Mouse (Mus musculus): ENCODE data around the gene Tcf7l2. TPM values are rescaled to one million over a fixed set of nuclear protein-coding genes. Genes with fewer than 3 reads are reported as not detected.
A peak's percentile ranks its signal among the peaks of the same experiment; 100 is the strongest.

The Tcf7l2 gene
- polyA plus RNA-seq, 1 experiment from 2014 or later, result 189 TPM

DNA sequence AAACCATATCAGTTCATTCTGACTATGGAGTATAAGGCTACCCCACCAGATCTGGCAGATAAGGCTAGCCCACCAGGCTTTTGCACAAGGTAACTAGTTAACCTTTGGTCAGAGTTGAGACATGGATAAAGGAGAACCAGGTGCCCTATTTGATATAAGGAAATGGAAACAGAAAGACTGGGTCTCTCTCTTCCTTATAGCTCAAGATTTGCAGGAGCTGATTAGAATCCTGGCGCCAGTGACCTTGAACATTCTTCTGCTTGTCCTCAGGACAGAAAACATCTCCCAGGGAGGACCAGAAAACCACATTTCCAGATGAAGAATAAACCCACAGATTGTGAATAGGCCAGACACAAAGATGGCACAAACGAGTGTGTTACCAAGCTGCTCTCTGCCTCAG is 123.4 kb downstream of the Tcf7l2 start:
- 86% methylated on average over 2 of the region's 2 CpGs for WGBS
- no peak for ATAC-seq (ENCODE audit: insufficient number of reproducible peaks, insufficient read depth, low FRiP score, low TSS enrichment, low read depth)
- peaks cover 48% of the 10 kb centered on the region for H3K36me3 ChIP-seq

DNA sequence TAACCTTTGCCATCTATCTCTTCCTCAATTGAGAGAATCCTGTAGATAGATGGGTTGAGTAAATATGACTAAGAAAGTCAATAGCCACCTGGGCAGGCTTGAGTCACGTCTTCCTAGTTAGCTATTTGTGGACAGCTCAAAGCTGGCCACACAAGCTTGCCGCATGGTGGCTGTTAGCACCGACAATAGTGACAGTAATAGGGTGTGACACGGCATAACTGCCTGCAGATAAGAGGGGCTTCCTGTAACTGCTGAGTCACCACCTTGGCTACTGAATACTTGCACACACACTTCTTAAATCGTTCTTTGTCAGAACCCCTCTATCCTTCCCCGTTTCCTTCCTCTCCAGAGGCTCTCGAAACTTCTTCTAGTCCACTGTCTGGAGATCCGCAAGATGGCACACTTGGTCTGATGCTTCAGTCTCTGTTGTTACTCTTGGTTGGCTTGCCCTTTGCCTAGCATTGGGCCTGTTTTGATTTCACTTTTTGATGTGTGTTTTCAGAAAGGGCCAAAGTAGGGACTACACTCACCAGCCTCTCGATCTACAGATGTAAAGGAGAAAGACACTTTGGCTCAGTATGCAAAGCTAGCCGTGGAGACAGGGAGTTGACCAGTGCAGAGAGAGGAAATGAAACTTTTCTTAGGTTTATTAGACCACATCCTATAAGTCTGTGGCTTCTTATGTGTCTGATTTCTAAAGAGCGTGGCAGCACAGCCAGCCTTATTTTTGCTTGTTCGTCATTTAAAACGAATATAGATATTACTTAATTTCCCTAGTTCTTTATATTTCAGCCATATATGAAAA is 124.4 kb downstream of the Tcf7l2 start:
- WGBS, result 84% methylated on average over 13 of the region's 13 CpGs
- H3K4me1 ChIP-seq (replicated peaks), result peaks cover 67% of the 10 kb centered on the region
- H3K27ac ChIP-seq, result no peak overlapping the region
- ATAC-seq (ENCODE audit: insufficient number of reproducible peaks, insufficient read depth, low FRiP score, low TSS enrichment, low read depth), result no peak
- no peak overlapping the region for H3K4me2 ChIP-seq
- H3K9me3 ChIP-seq, result no peaks in the 10 kb centered on the region
- H3K27me3 ChIP-seq, result no peaks in the 10 kb centered on the region
- H3K36me3 ChIP-seq, result peaks cover 54% of the 10 kb centered on the region
- no peak overlapping the region for H3K4me3 ChIP-seq (replicated peaks)
- no peak overlapping the region for H3K9ac ChIP-seq (replicated peaks)

More for the DNA sequence above, 123.4 kb downstream of the Tcf7l2 start:
- Histone ChIP-seq H3K4me2 (no peak overlapping the region), H3K9me3 (no peaks in the 10 kb centered on the region), H3K4me3 (replicated peaks) (no peak overlapping the region), H3K4me1 (replicated peaks) (peaks cover 58% of the 10 kb centered on the region), H3K27me3 (no peaks in the 10 kb centered on the region), H3K9ac (replicated peaks) (no peak overlapping the region), H3K27ac (no peak overlapping the region)

DNA sequence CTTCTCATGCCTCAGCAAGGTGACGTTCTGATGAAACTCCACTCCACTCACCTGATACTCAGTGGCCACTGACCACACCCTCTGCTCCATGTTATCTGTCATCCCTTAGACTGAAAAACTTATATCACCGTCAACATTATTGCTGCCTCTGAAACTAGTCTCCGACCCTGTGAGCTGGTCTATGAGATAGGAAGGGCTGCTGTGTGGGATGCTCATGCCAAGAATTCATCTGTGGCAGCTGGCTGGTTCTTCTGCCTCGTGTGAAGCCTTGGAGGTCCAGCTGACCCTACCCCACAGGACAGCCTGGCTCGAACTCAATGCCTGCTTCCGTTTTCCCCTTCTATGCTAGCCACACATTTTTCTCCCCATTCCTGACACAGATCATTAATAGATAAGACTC is 125.6 kb downstream of the Tcf7l2 start:
- 74% methylated on average over 6 of the region's 6 CpGs for WGBS
- ATAC-seq (ENCODE audit: insufficient number of reproducible peaks, insufficient read depth, low FRiP score, low TSS enrichment, low read depth), result no peak
- H3K4me1 ChIP-seq (replicated peaks), result peaks cover 70% of the 10 kb centered on the region

DNA sequence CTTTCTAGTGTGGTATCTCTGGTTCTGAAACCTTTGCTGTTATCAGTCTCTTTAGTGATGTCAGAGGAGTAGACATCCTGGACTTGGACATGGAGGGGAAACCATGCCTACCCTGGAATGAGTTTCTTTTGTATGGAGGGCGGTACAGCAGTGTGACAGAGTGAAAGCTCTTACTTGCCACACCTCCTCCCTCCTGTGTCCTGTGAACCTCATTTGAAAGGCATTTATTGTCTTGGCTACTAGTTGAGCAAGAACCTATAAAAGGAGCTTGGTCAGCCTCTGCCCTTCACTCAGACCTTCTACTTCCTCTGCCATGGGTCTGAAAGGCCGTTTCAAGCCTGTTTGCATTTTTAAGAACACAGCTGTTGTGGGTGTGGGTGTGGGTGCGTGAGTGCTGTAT is 126.3 kb downstream of the Tcf7l2 start:
- Histone ChIP-seq H3K4me3 (replicated peaks) (no peak overlapping the region), H3K36me3 (peaks cover 49% of the 10 kb centered on the region), H3K4me1 (replicated peaks) (peaks cover 69% of the 10 kb centered on the region), H3K4me2 (no peak overlapping the region), H3K27ac (no peak overlapping the region), H3K9ac (replicated peaks) (no peak overlapping the region), H3K27me3 (no peaks in the 10 kb centered on the region), H3K9me3 (no peaks in the 10 kb centered on the region)
- no peak for ATAC-seq (ENCODE audit: insufficient number of reproducible peaks, insufficient read depth, low FRiP score, low TSS enrichment, low read depth)
- 48% methylated on average over 3 of the region's 3 CpGs for WGBS

More for the DNA sequence above, 125.6 kb downstream of the Tcf7l2 start:
- Histone ChIP-seq H3K4me3 (replicated peaks) (no peak overlapping the region), H3K4me2 (no peak overlapping the region), H3K27ac (no peak overlapping the region), H3K27me3 (no peaks in the 10 kb centered on the region), H3K9ac (replicated peaks) (no peak overlapping the region), H3K36me3 (peaks cover 54% of the 10 kb centered on the region), H3K9me3 (no peaks in the 10 kb centered on the region)

DNA sequence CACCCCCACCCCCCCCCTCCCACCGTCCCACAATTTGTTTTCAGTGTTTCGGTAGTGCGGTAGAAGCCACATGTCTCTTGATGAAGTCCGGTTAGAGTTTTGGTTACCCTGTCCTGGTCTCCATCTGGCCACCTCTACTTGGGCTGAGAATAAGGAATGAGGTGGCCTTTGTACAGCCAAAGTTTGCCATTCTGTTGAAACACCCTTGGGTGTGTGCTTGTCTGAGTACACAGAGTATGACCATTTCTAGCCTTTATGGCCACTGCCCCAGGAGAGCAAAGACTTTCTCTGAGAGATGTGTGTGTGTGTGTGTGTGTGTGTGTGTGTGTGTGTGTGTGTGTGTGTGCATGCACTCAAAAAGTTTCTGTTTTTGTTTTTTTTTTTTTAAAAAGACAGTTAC is 127.0 kb downstream of the Tcf7l2 start:
- Histone ChIP-seq H3K27me3 (no peaks in the 10 kb centered on the region), H3K4me3 (replicated peaks) (no peak overlapping the region), H3K4me1 (replicated peaks) (peaks cover 67% of the 10 kb centered on the region), H3K9ac (replicated peaks) (no peak overlapping the region), H3K36me3 (peaks cover 42% of the 10 kb centered on the region), H3K27ac (no peak overlapping the region), H3K4me2 (no peak overlapping the region), H3K9me3 (no peaks in the 10 kb centered on the region)
- 96% methylated on average over 4 of the region's 4 CpGs for WGBS
- no peak for ATAC-seq (ENCODE audit: insufficient number of reproducible peaks, insufficient read depth, low FRiP score, low TSS enrichment, low read depth)

DNA sequence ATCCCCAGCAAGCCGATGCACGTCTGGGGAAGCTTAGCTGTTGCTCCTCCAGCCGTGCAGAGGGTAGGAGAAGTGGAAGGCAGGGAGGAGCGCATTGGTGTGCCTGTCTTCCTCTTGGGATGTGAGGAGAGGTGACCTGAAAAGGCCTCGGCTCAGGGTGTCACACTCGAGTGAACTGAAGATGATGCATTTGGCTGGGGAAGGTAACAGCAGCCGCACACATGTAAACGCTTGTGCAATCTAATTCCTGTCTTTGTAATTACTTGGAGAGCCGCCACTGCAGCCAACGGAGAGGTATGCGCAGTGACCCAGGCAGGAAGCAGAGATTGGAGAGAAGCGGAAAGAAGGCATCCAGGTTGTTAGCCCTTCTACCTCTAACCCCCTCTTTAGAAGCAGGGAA is 129.2 kb downstream of the Tcf7l2 start:
- H3K9ac ChIP-seq (replicated peaks), result no peak overlapping the region
- no peaks in the 10 kb centered on the region for H3K27me3 ChIP-seq
- WGBS, result 68% methylated on average over 12 of the region's 12 CpGs
- no peaks in the 10 kb centered on the region for H3K9me3 ChIP-seq
- no peak for ATAC-seq (ENCODE audit: insufficient number of reproducible peaks, insufficient read depth, low FRiP score, low TSS enrichment, low read depth)
- peaks cover 71% of the 10 kb centered on the region for H3K4me1 ChIP-seq (replicated peaks)
- H3K4me2 ChIP-seq, result no peak overlapping the region
- no peak overlapping the region for H3K4me3 ChIP-seq (replicated peaks)
- peaks cover 27% of the 10 kb centered on the region; the same call in 1 of the 2 replicates for H3K36me3 ChIP-seq
- peak overlapping the region; percentile 8; the same call in 1 of the 2 replicates for H3K27ac ChIP-seq

DNA sequence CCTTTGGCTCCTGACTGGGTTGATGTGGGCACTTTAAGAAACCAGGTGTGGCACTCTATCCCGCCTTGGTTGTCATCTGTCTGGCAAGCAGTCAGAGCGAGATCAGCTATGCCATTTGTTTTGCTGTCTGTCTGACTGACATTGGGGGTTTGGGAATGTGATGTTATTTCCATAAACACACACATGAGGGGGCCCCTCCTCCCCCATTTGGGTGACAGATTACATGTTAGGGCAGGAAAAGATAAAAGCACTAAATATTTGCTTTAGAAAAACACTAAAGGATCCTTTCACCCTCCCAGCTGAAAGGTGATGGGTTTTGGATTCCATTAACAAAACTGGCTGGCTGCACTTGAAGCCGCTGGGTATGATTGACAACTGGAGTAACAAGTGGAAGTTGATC is 129.9 kb downstream of the Tcf7l2 start:
- Histone ChIP-seq H3K36me3 (peaks cover 22% of the 10 kb centered on the region; the same call in 1 of the 2 replicates), H3K9ac (replicated peaks) (no peak overlapping the region), H3K4me3 (replicated peaks) (no peak overlapping the region), H3K27ac (no peak overlapping the region), H3K27me3 (no peaks in the 10 kb centered on the region), H3K9me3 (no peaks in the 10 kb centered on the region), H3K4me1 (replicated peaks) (peaks cover 74% of the 10 kb centered on the region), H3K4me2 (no peak overlapping the region)
- WGBS, result 69% methylated on average over 3 of the region's 3 CpGs
- no peak for ATAC-seq (ENCODE audit: insufficient number of reproducible peaks, insufficient read depth, low FRiP score, low TSS enrichment, low read depth)

DNA sequence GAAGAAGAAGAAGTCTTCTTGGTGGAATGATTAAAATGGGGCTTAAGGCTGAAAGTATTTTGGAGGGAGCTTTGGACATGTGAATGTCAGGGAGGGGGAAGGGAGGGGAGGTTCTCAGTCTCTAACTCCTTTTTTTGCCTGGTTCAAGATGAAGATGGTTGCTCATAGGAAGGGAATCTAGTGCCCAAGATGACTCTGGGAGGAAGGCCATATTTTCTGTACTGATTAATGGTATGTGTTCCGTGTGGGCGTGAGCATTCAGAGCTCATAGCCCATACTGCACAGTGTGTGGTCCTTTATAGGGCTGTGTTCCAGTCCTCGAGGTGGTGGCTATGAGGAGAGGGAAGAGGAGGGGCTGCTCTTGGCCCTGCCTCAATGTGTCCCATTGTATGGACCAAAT is 131.6 kb downstream of the Tcf7l2 start:
- no peak overlapping the region for H3K9ac ChIP-seq (replicated peaks)
- 67% methylated on average over 3 of the region's 3 CpGs for WGBS
- peaks cover 76% of the 10 kb centered on the region for H3K4me1 ChIP-seq (replicated peaks)
- no peak overlapping the region for H3K4me3 ChIP-seq (replicated peaks)
- H3K27ac ChIP-seq, result no peak overlapping the region
- no peak overlapping the region for H3K4me2 ChIP-seq
- peaks cover 13% of the 10 kb centered on the region; the same call in 1 of the 2 replicates for H3K36me3 ChIP-seq
- no peaks in the 10 kb centered on the region for H3K27me3 ChIP-seq
- no peaks in the 10 kb centered on the region for H3K9me3 ChIP-seq
- ATAC-seq (ENCODE audit: insufficient number of reproducible peaks, insufficient read depth, low FRiP score, low TSS enrichment, low read depth), result no peak

DNA sequence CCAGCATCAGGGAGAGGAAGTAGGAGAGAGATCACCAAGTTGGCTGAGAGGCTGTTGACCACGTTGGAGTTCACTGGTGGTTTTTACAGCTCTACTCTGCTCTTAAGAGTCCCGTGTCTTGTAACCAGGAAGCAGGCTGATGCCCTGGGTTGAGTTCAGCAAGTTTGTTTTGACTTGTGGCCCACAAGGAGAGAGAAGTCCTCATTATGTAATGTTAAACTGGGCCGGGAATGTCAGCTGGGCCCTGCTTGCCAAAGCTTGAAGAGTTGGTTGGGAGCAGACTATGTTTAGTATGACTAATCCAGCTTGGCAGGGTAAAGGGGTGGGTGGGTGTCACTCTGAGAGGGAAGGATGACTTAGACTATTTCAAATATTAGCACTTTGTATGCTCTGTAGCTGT is 134.9 kb downstream of the Tcf7l2 start:
- H3K9me3 ChIP-seq, result no peaks in the 10 kb centered on the region
- no peak overlapping the region for H3K4me3 ChIP-seq (replicated peaks)
- H3K27ac ChIP-seq, result peak overlapping the region; percentile 73
- peaks cover 4% of the 10 kb centered on the region; the same call in 1 of the 2 replicates for H3K36me3 ChIP-seq
- no peak for ATAC-seq (ENCODE audit: insufficient number of reproducible peaks, insufficient read depth, low FRiP score, low TSS enrichment, low read depth)
- no peak overlapping the region for H3K9ac ChIP-seq (replicated peaks)
- WGBS, result 52% methylated on average over 3 of the region's 3 CpGs
- H3K27me3 ChIP-seq, result no peaks in the 10 kb centered on the region
- H3K4me1 ChIP-seq (replicated peaks), result peaks cover 77% of the 10 kb centered on the region
- H3K4me2 ChIP-seq, result no peak overlapping the region

DNA sequence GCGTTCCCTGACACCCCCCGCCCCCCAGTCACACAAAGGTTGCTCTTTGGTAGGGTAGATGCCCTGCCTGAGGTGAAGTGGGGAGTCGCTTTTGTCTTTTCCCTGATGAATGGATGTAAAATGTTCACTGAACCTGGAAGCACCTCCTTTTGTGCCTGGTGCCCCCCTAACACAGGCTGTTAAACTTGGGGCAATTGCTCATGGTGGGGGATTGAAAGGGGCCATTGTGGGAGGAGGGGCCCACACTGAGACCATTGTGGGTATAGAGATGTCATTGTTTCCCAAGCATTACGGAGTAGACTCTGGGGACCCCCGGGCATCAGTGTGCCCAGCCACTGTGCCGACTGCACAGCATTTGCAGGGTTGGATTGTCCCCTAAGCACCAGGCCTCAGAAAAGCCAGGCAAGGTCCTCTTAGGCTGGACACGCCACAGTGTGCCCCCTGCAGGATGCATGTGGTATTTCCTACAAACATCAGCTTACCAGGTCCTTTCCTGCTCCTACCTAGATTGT is 135.8 kb downstream of the Tcf7l2 start:
- Histone ChIP-seq H3K4me1 (replicated peaks) (peaks cover 68% of the 10 kb centered on the region), H3K27ac (peak overlapping the region; percentile 73), H3K4me3 (replicated peaks) (no peak overlapping the region), H3K36me3 (peaks cover 4% of the 10 kb centered on the region; the same call in 1 of the 2 replicates), H3K27me3 (no peaks in the 10 kb centered on the region), H3K9ac (replicated peaks) (no peak overlapping the region), H3K9me3 (no peaks in the 10 kb centered on the region), H3K4me2 (no peak overlapping the region)
- 45% methylated on average over 7 of the region's 7 CpGs for WGBS
- peak; percentile 44 for ATAC-seq (ENCODE audit: insufficient number of reproducible peaks, insufficient read depth, low FRiP score, low TSS enrichment, low read depth)

DNA sequence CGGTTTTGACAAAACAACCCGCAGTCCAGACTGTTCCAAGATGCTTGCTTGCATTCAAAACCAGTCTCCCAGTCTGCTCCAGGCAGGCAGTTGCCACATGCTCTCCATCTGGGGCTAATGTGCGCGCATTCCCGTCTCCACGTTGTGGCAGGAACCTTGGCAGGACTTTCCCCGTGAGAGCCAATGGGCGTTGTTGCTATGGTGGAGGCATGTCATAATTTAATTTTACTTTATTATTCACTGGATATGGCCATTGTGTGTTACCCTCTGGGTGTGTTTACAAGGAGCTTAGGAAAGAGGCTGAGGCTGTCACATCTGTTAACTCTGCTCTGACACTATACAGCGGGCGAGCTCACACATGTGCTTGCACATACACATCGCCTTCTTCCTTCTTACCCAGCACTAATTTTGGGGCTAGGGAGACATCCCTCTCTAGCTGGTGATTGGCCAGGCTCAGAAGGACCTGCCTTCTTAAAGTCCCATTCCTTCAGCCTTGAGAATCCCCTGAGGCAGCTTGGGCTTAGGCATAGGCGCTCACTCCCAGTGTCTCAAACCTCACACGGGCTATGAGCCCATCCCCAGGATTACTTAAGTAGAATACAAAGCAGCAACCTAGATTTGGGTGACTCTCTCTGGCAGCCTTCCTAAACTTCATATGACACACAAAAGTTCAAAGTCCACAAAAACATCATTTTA is 139.2 kb downstream of the Tcf7l2 start:
- Histone ChIP-seq H3K4me3 (replicated peaks) (no peak overlapping the region), H3K9me3 (no peaks in the 10 kb centered on the region), H3K4me1 (replicated peaks) (peaks cover 52% of the 10 kb centered on the region), H3K4me2 (no peak overlapping the region), H3K9ac (replicated peaks) (no peak overlapping the region), H3K27me3 (no peaks in the 10 kb centered on the region), H3K27ac (peak overlapping the region; percentile 12; the same call in 1 of the 2 replicates), H3K36me3 (no peaks in the 10 kb centered on the region)
- ATAC-seq (ENCODE audit: insufficient number of reproducible peaks, insufficient read depth, low FRiP score, low TSS enrichment, low read depth), result no peak
- 52% methylated on average over 13 of the region's 13 CpGs for WGBS

Data from limb, embryonic 12.5 days (tissue).